Mouse (Mus musculus) forebrain, postnatal 0 days (tissue): ENCODE results near the gene Fat3. TPM values are rescaled to one million over a fixed set of nuclear protein-coding genes. Genes with fewer than 3 reads are reported as not detected.

Source experiments
- ATAC-seq: fragments of 200-750 bp; cut with Nextera tagmentation; 2 replicates; pipeline ENCODE4 v1.8.0; 2017; ENCODE audit warnings: mild to moderate bottlenecking, moderate library complexity
- DNase-seq: peaks from one replicate; pipeline ENCODE4 v3.0.0-alpha.2; 2015
- H3K27ac ChIP-seq: fragments of 300-500 bp; sonication (generic); 2 replicates; pipeline ENCODE4 v1.5.1; 2014; ENCODE audit warnings: low read depth, mild to moderate bottlenecking, antibody characterized with exemption, low read length, moderate library complexity, mixed read lengths
- H3K27me3 ChIP-seq: fragments of 300-500 bp; sonication (generic); 2 replicates; pipeline ENCODE4 v1.6.1; 2014; ENCODE audit warnings: mild to moderate bottlenecking, low read length, mixed read lengths; ENCODE audit not compliant: insufficient read depth
- H3K36me3 ChIP-seq: fragments of 300-500 bp; sonication (generic); 2 replicates; pipeline ENCODE4 v1.6.1; 2014; ENCODE audit warnings: mild to moderate bottlenecking, moderate library complexity; ENCODE audit not compliant: insufficient read depth
- H3K4me1 ChIP-seq: fragments of 300-500 bp; sonication (generic); 2 replicates; pipeline ENCODE4 v1.6.1; 2014; ENCODE audit warnings: antibody characterized with exemption; ENCODE audit not compliant: insufficient read depth
- H3K4me2 ChIP-seq: fragments of 300-500 bp; sonication (generic); 2 replicates; pipeline ENCODE4 v1.6.1; 2014; ENCODE audit warnings: low read depth, mild to moderate bottlenecking, moderate library complexity
- H3K4me3 ChIP-seq: fragments of 300-500 bp; sonication (generic); 2 replicates; pipeline ENCODE4 v1.5.1; 2014; ENCODE audit warnings: low read depth, low read length, mixed read lengths
- H3K9ac ChIP-seq: fragments of 300-500 bp; sonication (generic); 2 replicates; pipeline ENCODE4 v1.6.1; 2014; ENCODE audit warnings: mild to moderate bottlenecking
- H3K9me3 ChIP-seq: fragments of 300-500 bp; sonication (generic); 2 replicates; pipeline ENCODE4 v1.6.1; 2016; ENCODE audit warnings: low read length
- CTCF ChIP-seq: sonication (generic); IDR thresholded peaks from 2 replicates; pipeline ENCODE4 v1.5.1; 2016; ENCODE audit warnings: antibody characterized with exemption, control low read depth, low read depth
- WGBS: fragments of 180-500 bp; shearing (Covaris S2); extraction: QIAGEN DNeasy Blood & Tissue Kit; methylation state at CpG from one replicate; pipeline ENCODE4 v1.1.7; 2014; 5-methylcytosine and 5-hydroxymethylcytosine counted together
- polyA plus RNA-seq: library from polyadenylated mRNA; unstranded; fragments of >200 nt; fragmentation: Nextera tagmentation; extraction: Ambion mirVana; gene quantifications from 2 replicates; pipeline ENCODE4 v1.2.1, GENCODE M21; 2015
- total RNA-seq: library from RNA; depleted of rRNA; stranded (reverse); fragments of >200 nt; gene quantifications from 2 replicates; pipeline ENCODE4 v1.2.3, GENCODE M21; 2014

The Fat3 gene
- total and polyA plus RNA-seq, 2 experiments from 2014 or later = 5.6 to 50.4 TPM

DNA sequence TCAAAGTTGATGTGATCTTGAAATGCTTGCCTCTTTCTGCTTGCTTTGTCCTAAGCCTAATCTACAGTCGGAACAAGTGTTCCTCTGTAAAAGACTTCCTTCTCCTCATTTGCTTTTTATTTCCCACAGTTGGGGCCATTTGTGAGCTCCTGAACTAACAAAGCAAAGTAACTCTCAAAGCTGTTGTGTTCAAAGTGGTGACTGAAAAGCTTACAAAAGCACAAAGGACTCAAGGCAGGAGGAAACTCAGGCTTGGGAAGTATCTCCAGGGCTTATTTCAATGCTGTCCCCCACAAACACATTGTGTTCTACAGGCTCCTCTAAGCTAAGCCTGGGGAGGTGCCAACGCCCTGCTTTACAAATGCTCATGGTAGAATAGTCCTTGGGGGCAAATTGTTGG is 487.0 kb downstream of the Fat3 start:
- H3K36me3 ChIP-seq = no peaks in the 10 kb centered on the region
- ATAC-seq (peak; percentile 74), DNase-seq (no peak)
- no peaks in the 10 kb centered on the region for H3K9me3 ChIP-seq
- no peak overlapping the region for H3K27ac ChIP-seq
- no peak for TF ChIP-seq CTCF
- no peaks in the 10 kb centered on the region for H3K27me3 ChIP-seq
- H3K4me2 ChIP-seq = no peak overlapping the region
- no peak overlapping the region for H3K9ac ChIP-seq
- no peak overlapping the region for H3K4me3 ChIP-seq
- 18% methylated on average over 2 of the region's 2 CpGs for WGBS
- no peaks in the 10 kb centered on the region for H3K4me1 ChIP-seq

DNA sequence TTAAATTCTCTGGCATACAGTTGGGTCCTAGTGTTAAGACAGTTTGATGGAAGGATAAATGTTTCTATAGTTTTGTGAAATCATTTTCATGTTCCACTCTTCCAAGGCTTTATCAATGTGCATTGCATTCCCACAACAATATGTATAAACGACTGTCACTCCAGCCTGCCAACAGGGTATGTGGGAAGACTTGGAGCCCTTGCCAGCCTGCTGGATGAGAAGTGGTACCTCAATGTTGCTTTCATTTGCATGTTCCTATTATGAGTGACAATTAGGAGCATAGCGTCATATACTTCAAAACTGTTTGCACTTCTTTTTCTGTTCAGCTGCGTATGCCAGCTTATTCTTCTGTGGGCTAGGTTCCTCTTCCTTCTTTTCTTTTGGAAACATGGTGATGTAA is 489.7 kb downstream of the Fat3 start:
- no peaks in the 10 kb centered on the region for H3K36me3 ChIP-seq
- H3K9me3 ChIP-seq = no peaks in the 10 kb centered on the region
- no peak for TF ChIP-seq CTCF
- no peaks in the 10 kb centered on the region for H3K27me3 ChIP-seq
- DNase-seq (peak; percentile 65), ATAC-seq (peak; percentile 78)
- H3K4me3 ChIP-seq = no peak overlapping the region
- H3K4me2 ChIP-seq = no peak overlapping the region
- H3K9ac ChIP-seq = no peak overlapping the region
- no peaks in the 10 kb centered on the region for H3K4me1 ChIP-seq
- no peak overlapping the region for H3K27ac ChIP-seq
- WGBS = 63% methylated on average over 3 of the region's 3 CpGs

DNA sequence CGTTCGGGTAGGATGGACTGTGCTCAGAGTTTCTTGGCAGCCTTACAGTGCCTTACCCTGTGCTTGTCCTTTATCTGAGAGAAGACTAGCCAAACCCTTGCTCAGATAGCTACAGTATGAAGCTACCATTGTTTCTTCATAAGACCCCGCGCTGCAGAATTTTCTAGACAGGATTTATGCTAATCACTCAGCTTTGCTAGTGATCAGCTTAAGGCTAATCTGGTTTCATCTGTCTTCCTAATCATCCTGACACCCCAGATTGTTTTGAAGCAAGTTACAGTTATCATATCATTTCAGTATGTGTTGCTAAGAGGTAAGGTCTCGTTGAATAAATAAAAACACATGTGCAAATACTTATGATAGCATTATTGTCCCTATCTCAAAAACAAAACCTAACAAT is 493.6 kb downstream of the Fat3 start:
- TF ChIP-seq CTCF = no peak
- Histone ChIP-seq H3K4me1 (no peaks in the 10 kb centered on the region), H3K9ac (no peak overlapping the region), H3K27ac (no peak overlapping the region), H3K36me3 (no peaks in the 10 kb centered on the region), H3K9me3 (no peaks in the 10 kb centered on the region), H3K4me2 (no peak overlapping the region), H3K27me3 (no peaks in the 10 kb centered on the region), H3K4me3 (no peak overlapping the region)
- ATAC-seq = no peak
- 93% methylated on average over 5 of the region's 5 CpGs for WGBS
- no peak for DNase-seq

DNA sequence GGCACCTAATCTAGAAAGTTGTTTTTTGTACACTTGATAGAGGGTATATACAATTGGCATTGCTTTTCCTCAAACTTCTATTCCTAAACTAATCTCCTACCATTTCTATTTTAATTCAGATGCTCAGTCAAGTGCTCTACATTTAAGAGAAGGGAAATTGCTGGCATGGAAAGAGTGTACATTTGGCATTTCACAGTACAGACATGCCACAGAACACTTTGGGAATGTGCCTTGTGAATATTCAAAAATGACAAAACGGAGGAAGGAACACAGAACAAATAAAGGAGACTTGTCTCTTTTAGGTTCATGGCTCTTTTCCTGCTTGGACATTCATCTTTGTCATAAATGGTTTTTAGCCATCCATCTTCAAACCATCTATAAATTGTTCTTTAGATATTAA is 498.1 kb downstream of the Fat3 start:
- H3K4me1 ChIP-seq = no peaks in the 10 kb centered on the region
- H3K4me2 ChIP-seq = no peak overlapping the region
- no peaks in the 10 kb centered on the region for H3K9me3 ChIP-seq
- peak; percentile 59 for ATAC-seq
- no peak overlapping the region for H3K9ac ChIP-seq
- no peak for DNase-seq
- no peak overlapping the region for H3K27ac ChIP-seq
- no peak for TF ChIP-seq CTCF
- WGBS = 59% methylated on average over 1 of the region's 1 CpGs
- no peaks in the 10 kb centered on the region for H3K36me3 ChIP-seq
- H3K27me3 ChIP-seq = no peaks in the 10 kb centered on the region
- no peak overlapping the region for H3K4me3 ChIP-seq

DNA sequence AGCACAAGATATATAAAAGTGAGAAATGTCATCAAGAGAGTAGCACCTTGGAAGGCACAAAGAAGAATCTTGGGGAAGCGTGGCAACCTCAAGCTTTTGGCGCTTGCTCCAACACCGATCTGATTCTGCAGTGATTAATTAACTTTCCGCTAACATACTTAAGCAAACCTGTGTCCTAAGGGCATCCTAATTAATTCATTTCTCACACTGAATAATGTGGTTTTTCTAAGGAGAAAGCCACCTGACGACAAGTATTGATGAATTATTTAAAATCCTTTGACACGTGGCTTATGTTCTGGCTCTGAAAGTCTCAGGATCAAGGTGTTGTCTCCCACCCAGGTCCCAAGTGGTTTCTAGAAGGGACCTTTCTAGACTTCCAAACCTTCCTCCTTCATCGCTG is 506.3 kb downstream of the Fat3 start:
- Histone ChIP-seq H3K4me3 (no peak overlapping the region), H3K4me2 (no peak overlapping the region), H3K4me1 (no peaks in the 10 kb centered on the region), H3K9me3 (no peaks in the 10 kb centered on the region), H3K36me3 (peaks cover 17% of the 10 kb centered on the region; the same call in 1 of the 2 replicates), H3K27me3 (no peaks in the 10 kb centered on the region), H3K9ac (no peak overlapping the region), H3K27ac (no peak overlapping the region)
- TF ChIP-seq CTCF = no peak
- ATAC-seq = no peak
- WGBS = 39% methylated on average over 7 of the region's 7 CpGs
- DNase-seq = no peak

DNA sequence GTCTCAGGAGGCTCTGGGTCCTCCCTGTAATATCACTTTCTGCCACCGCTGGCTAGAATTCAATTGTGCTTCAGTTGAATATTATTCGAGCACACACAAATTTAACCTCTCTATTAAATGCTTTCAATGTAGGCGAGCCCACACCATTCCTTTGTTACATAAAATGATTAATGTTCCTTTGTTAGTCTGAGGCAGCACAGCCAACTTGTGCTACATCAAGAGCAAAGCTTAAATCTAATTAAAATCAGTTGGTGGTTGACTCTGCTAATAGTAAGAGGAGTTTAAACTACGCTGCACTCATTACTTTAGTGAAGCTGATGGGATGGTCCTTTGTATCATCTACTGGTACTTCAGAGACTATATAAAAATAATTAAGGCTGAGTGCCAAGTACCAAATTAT is 506.9 kb downstream of the Fat3 start:
- Histone ChIP-seq H3K4me3 (no peak overlapping the region), H3K27me3 (no peaks in the 10 kb centered on the region), H3K36me3 (peaks cover 17% of the 10 kb centered on the region; the same call in 1 of the 2 replicates), H3K4me2 (no peak overlapping the region), H3K4me1 (no peaks in the 10 kb centered on the region), H3K9ac (no peak overlapping the region), H3K27ac (no peak overlapping the region), H3K9me3 (no peaks in the 10 kb centered on the region)
- DNase-seq (no peak), ATAC-seq (peak; percentile 16; the same call in 1 of the 2 replicates)
- 39% methylated on average over 4 of the region's 4 CpGs for WGBS
- TF ChIP-seq CTCF = no peak

DNA sequence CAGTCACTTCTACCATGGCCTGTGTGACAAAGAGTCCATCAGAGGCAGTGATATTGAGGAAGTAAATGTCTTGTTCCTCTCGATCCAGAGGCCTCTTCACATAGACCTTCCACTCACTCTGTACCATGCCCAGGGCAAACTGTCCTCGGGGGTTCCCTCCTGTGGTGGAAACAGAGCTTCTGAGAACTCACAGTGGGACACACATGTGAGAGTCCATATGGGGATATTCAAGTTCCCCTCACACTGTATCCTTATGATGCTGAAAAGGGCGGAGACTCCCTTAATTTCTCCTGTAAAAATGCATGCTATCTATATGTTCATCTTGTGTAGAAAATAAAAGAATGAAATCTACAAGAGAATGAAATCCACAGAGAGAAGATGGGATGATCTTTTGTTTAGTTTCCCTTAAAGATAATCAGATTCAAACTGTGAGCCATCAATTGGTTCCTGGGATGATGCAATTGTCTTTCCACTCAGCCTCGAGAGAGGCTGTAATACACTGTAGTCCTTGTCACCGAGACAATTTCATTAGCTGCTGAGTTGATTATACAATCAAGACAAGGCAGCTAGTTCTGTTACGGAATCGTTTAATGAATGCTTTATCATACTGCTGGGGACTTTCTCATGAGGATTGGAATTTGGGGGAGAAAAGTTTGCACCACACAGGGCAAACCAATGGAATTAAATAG is 508.8 kb downstream of the Fat3 start:
- Histone ChIP-seq H3K4me2 (no peak overlapping the region), H3K36me3 (peaks cover 12% of the 10 kb centered on the region; the same call in 1 of the 2 replicates), H3K9ac (no peak overlapping the region), H3K4me3 (no peak overlapping the region), H3K4me1 (no peaks in the 10 kb centered on the region), H3K27ac (no peak overlapping the region), H3K9me3 (no peaks in the 10 kb centered on the region), H3K27me3 (no peaks in the 10 kb centered on the region)
- ATAC-seq (peak; percentile 32; the same call in 1 of the 2 replicates), DNase-seq (no peak)
- no peak for TF ChIP-seq CTCF
- 57% methylated on average over 7 of the region's 7 CpGs for WGBS
